Mouse (Mus musculus) cerebellum, adult 9-10 months (tissue): ENCODE data around the gene Nhlrc1.

ENCODE experiments used
- DNase-seq: peaks from one replicate; pipeline ENCODE4 v3.0.0; 2022

The Nhlrc1 gene

DNA sequence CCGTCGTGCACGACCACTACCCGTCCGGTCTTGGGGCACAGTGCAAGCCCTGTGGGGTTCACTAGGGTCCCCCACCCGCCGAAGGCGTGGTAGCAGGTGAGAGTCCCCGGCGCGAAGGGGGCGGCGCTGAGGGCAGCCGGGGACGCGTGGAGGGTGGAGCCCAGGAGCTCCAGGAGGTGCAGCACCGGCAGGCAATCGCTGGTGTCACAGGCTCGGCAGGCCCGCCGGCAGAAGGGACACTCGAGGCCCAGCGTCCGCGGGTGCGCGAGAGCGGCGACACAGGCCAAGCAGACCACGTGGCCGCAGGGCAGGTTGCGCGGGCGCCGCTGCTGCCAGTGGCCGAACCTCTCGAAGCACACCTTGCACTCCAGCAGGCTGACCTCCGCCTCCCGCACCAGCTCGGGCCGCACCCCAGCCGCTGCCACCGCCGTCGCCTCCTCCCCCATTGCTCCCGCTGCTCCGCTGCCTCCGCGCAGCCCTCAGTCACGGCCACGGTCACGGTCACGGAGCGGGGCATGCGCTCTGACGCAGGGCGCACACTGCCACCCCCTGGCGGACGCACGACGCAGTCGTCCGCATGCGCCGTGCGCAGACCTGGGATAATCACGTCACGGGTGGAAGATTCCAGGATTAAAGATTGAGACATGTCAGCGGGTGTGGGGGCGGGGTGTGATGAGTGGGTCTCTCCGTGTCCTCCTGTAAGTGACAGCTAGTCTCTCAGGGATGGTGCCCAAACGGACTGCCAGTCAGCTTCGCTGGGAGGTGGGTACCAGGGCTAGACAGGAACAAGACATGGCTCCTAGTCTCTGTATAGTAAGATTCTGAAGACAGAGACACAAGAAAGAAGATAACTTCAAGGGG lies at the start of gene Nhlrc1:
Gene Nhlrc1, minus strand, starts transcription at position 517 of the 861 bp plus-strand sequence.
- DNase-seq = peak; percentile 88

DNA sequence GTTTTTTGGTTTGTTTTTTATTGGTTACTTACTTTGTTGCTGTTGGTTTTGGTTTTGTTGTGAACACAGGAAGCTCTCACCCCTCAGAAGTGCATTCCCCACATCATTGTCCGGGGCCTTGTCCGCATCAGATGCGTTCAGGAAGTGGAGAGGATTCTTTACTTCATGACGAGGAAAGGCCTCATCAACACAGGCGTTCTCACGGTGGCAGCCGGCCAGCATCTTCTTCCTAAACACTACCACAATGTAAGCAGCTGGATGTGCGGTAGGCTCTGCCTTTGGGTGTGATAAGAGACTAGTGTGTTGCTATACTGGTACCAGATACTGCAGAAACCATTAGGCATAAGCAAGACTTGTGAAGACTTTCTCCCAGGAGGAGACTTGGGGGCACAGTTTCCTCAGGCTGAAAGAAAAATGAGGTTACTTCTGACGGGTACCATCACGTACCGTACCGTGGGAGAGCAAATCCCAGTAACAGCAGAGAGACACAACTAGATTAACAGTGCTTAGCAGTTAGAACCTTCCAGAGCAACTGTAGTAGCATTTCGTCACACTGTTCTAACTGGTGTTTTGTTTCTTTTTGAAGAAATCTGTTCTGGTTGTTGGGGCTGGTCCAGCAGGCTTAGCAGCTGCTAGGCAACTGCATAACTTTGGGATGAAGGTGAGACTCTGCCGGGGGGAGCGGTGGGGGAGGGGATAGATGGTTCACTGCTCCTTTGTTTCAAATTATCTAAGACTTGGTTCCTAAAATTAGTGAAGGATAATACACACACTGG lies 49.5 kb upstream of the Nhlrc1 start:
- DNase-seq = no peak

DNA sequence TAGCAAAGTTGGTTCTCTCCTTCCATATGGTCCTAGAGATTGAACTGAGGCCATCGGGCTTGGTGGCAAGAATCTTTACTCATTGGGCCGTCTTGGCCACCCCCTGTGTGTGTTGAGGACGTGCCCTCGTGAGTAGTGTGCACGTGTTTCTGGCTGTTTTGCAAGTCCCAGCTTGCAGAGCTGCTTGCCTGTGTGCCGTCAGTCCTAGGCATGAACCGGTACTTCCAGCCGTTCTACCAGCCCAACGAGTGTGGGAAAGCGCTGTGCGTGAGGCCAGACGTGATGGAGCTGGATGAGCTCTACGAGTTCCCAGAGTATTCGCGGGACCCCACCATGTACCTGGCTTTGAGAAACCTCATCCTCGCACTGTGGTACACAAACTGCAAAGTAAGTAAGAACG lies 48.1 kb upstream of the Nhlrc1 start:
- no peak for DNase-seq

DNA sequence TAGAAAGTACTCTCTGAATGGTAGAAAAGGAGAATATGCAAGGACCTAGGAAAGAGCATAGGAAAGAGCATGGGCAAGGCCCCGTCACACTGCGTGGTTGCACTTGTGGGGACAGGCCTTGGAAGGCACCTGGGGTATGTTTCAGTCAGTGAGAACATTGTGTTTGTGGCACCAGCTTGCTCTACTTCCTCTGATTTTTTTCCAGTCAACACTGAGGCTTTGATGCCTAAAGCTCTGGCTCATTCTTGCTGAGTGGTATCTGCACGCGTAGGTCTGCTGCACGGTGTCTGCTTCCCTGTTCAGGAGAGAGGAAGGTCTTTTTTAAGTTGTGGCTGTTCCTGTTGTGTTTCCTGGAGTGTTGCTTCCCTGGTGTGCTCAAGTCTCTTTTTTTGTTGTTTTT lies 42.1 kb upstream of the Nhlrc1 start:
- no peak for DNase-seq

DNA sequence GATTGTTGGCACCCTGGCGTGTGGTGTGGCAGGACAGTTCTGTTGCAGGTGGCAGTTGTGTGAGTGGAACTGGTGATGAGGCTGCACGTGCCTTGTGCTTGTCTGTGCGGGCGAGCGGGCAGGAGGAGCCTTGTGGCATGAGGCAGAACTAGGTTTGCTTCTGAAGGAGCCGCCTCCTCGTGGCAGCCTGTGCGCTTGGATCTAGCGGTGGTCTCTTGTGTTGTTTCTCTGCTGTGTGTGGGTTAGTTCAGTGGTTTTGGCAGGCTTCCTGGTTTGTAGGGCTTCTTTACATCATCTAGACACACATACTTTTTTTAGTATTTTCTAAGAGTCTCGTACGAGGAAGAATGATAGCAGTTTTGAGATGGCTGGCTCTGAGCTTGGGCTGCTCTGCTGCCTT lies 41.5 kb upstream of the Nhlrc1 start:
- DNase-seq = no peak

DNA sequence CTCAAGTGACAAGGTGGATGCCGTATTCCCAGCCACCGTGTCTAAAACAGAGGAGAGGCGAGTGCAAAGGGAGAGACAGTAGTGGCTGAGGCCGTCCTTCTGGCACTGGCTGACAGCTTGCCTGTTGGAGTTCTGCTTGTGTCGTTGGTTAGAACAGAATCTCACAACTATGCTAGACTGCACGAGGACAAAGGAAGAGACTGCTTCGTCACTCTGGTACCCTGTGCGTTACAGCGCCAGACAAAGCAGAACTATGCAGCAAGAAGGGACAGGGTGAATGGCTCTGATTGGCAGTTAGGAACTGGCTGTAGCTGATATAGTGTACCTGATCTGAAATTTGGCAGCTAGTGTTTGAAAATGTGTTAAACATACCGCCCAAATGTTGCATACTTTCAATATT lies 39.3 kb upstream of the Nhlrc1 start:
- no peak for DNase-seq

DNA sequence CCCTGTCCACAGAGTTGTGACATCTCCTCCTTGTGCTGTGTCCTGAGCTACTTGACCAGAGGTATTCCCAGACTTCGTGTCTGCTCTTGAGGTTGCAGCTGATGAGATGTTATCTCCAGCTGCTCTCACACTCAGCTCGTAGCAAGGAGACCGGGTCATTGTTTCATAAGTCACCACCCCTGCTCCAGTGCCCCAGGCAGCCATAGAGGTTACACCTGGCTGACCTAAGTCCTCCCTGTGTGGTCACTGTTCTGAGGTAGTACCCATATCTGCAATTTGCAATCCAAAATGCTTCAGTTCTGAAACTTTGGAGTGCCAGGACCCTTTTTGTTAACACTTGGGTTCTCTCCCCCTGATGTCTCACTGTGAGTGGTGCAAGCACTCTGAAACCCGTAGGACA lies 35.4 kb upstream of the Nhlrc1 start:
- DNase-seq = no peak

DNA sequence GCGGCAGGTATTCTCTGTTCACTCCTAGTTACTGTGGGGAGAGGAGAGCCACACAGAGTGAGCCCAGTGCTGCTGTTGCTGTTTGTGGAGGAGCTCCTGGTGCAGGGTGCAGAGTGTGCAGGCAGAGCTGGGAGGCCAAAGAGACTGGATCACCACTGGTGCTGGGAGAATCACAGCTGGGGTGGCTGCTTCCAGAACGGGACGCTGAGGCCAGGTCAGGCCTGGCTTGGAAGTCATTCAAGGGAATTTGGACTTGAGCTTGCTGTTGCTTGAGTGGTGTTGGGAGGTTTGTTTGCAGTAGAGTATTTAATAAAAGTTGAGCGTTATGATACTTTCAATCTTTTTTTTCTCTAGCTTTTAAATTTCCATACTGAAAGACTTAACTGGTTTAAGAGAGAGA lies 33.3 kb upstream of the Nhlrc1 start:
- no peak for DNase-seq

DNA sequence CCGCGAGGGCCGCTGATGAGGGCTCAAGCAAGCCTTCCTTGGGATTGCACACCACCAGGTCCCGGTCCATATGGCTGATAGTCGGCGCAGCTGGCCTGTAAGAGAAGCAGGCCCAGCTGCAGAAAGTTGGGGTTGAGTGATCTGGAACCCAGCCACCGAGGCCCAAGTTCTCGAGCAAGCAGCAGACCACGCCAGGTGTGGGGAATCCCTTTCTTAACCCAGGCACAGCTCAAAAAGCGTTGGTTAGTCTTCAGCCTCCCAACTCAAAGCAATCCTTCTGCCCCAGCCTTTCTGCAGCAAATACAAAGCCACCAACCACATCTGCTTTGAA lies 29.9 kb upstream of the Nhlrc1 start, which contains the start of gene Tpmt:
Gene Tpmt, minus strand, starts transcription at position 121 of the 331 bp plus-strand sequence.
- no peak for DNase-seq

DNA sequence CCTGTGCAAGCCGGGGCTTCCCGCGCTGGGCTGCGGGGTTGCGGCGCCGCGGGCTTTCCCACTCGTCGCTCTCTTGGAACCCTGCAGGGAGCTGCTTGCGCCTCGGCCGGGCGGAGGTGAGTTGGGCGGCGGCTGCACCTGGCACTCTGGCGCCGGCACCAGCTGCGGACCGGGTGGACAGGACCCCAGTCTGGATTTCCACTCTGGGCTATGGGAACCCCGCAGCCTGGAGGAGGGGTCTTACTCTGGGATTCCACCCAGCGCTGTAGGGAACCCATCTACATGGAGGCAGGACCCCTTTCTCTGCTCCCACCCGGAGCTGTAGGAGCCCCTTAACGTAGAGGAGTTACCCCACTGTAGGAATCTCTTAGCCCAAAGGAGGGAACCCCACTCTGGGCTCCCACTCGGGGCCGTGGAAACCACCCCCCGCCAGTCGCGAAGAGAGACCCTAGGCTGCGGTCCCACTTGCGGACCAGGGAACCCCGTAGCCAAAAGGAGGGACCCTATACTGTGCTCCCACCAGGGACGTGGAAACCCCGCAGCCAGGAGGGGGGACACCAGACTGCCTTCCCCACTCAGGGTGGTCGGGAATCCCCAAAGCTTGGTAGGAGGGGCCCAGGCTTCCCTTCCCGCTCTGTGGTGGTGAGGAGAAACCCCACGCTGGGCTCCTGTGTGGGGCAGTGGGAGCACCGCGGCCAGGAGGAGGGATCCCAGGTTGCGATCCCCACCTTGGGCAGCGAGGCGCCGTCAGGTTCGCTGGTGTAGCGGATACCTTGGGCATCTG lies 29.4 kb upstream of the Nhlrc1 start:
- DNase-seq = peak; percentile 60

DNA sequence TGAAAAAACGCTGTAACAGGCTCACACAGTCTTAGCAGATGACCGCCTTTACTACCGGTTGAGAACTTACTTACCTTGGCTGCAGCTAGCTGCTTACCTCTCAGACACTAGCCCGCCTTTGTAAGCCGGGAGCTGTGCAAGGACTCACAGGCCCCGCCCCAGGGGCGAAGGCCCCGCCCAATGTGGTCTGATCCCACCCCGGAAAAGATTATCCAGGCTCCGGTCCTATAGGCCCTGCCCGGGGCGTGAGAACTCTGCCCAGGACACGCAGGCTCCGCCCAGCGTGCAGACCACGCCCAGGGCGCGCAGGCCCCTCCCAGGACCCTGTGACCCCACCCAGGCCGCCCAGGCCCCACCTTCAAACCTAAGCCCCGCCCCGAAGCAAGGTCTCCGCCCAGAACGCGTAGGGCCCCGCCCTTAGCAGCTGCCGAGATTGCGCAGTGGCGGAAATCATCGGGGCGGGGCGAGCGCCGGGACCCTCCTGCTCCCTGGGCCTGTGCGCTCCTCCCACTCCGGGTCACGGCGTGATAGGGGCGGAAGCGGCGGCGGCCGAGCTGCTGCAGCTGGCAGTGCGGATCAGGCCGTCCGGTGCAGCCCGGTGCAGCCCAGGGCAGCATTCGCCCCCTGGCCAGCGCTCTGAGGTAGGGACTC lies 28.5 kb upstream of the Nhlrc1 start, which contains the start of gene Kdm1b:
Gene Kdm1b, plus strand, starts transcription at position 470 of the 651 bp plus-strand sequence.
- DNase-seq = peak; percentile 98

DNA sequence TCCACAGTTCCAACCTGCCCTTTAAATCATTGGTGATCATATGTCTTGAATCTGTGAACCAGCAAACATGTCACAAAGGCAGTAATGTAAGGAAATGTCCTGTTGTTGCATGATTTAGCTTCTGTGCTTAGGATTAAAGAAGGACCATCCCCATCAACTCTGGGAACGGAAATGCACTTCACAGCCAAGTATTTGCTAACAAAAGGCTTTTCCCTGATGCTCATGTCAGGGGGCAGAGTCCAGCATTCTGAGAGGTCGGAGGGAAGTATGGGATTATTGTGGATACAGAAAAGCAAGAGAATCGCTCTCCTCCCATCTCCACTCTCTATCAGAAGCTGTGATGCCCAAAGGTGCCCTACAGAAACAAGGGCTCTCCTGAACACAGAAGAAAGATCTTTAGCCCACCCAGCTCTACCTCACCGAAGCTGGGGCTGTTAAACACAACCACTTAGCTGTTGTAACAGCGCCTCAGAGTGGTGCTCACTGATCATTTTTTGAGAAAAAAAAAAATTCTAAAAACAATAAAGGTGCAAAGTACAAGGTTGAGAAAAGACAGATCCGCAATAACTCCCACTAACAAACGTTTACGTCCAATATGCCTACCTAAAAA lies 27.5 kb upstream of the Nhlrc1 start:
- peak; percentile 44 for DNase-seq

DNA sequence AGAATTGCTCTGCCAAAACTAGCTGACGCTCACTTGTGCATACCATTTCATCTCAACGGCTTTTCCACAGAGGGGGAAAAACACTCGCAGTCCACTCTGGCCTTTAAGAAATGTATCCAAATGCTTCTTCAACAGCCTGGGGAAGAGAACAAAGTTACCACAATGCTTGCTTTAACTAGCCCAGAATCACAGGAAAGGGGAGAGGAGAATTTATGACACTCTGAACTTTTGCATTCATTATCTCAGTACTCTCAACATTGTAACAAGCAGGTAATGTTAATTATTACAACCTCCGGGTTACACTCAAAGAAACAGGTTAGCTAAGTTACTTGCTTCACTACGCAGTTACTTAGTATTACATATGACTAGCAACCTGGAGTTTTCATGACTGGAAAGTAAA lies 25.4 kb upstream of the Nhlrc1 start:
- no peak for DNase-seq

DNA sequence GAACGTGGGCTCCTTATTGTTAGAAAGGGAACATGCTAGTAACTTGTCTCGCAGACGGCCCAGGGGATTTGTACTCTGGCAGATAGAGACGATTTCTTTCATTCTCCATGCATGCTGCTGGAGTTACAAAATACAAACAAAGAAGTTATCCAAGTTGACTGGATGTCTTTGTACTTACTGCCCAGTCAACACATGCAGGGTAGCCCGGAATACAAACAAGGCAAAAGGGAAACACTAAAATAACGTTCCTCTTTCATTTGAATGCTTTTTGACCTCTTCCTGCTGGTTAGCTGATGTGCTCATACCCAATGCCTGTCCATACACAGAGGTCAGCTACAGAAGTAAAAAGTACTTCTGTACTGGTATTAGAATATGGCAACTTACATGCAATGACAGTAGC lies 23.3 kb upstream of the Nhlrc1 start:
- no peak for DNase-seq

DNA sequence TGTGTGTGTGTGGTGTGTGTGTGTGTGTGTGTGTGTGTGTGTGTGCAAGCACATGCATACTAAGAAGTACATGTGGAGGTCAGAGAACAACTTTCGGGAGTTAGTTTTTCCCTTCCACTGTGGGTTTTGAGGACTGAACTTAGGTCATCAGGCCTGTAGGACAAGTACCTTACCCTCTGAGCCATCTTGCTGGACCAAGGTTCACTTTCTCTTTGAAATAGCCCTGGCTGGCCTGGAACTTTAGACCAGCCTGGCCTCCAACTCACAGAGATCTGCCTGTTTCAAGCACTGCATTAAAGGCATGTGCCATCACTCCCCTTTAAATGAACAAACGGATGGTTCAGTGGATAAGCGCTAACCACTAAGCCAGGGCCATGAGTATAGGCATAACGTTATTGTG lies 19.0 kb upstream of the Nhlrc1 start:
- DNase-seq = no peak

DNA sequence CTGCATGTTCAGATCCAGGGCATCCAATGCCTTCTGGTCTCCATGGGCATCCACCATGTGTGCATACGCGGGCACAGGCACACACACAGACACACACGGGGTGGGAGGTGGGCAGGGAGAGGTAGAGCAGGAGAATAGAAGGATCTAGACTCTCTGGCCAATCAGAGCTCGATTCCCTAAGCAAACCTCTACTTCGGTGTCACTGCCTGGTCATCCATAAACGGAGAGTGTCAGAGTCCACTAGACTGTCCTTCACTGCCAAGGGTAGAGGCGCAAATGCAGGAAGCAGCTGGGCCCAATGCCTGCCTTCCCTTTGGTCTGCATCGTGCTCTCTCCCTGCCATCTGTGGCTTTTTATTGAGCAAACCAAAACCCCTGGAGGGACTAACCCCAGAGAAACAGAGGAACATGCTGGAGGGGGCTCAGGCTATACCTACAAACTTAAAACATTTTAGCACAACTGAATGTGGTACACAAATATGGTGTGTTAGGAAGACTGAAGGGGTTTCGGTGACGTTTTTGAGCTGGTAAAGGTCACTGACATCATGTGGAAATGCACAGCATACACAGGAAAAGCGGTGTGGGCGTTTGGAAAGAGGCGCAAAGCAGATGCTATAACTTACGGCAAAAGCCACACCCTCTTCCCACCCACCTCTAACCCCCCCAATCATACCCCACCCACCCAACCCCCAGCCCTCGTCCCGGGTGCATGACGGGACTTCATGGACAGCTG lies 15.9 kb upstream of the Nhlrc1 start:
- no peak for DNase-seq

DNA sequence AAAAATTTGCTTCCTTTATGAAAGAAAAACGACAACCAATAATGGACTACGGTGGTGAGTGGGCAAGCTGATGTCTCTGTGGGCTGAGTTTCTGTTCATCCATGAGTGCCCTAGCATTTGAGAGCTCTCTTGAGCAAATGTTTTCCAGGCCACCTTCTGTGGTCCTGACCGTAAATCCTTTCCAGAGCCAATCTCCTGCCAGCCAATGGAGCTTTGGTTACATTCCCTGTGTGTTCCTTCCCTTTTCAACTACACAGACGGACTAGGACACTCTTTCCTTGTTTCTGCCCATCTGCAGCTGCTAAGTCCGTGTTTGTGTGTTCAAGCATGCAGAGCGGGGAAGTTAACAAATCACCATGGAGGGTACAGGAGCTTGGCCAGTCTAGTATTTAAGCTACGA lies 6.1 kb upstream of the Nhlrc1 start:
- DNase-seq = no peak

DNA sequence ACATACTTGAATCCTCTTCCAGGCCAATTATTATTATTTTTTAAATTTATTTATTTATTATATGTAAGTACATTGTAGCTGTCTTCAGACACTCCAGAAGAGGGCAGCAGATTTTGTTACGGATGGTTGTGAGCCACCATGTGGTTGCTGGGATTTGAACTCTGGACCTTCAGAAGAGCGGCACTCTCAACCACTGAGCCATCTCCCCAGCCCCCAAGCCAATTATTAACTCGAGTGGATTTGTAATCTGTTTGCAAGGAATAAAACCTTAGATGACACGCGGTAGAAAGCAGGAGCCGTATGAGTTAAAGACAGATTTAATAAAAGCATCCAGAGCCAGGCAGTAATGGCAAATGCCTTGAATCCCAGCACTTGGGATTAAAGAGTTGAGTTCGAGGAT lies 5.1 kb upstream of the Nhlrc1 start:
- DNase-seq = no peak

DNA sequence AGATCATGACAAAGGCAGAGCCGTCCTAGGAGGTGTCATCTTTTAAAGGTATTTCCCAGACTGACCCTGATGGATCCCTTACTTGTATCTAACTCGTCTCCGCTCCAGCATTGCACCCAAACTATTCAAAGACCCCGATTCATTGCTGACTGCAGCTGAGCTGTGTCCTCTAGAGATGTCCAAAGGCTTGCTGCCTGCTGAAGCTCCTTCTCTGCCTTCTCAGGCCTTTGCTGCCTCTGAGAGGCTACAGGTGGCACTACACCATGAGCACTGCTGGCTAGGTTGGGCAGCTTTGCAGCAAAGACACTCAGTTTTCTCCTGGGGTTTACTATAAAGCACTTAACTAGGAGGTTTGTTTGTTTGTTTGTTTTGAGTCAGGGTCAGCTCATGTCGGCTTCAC lies 2.6 kb upstream of the Nhlrc1 start:
- peak; percentile 63 for DNase-seq

DNA sequence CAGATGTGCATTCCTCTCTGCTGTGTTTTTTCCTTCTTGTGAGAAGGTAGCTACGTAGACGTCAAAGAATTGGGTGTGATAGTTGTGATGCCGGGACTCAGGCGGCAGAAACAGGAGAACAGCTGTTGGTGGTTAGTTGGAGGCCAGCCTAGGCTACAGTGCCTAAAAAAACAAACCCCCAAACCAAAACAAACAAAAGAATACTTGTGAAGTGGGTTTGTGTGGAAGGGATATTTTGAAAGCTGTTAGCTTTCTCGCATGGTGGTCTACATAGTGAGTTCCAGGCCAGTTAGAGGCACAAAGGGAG lies 498 bp upstream of the Nhlrc1 start:
- DNase-seq = no peak

DNA sequence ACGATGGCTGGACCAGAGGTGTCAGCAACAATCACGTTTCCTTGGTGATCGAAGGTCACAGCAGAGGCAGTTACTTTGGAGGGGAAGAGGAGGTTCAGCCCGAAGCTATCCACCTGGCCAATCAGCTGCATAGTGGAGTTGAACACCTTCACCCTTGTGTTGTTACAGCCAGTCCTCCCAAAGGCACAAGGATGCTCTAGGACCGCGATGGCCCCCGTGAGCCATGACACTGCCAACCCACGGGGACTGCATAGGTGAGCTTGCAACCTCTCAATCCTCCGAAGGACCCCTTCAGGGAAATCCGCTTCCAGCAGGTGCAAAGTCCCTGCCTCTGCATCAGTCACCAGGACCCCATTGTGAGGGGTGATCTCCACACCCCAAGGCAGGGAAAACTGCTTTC lies 910 bp downstream of the Nhlrc1 start:
- no peak for DNase-seq

DNA sequence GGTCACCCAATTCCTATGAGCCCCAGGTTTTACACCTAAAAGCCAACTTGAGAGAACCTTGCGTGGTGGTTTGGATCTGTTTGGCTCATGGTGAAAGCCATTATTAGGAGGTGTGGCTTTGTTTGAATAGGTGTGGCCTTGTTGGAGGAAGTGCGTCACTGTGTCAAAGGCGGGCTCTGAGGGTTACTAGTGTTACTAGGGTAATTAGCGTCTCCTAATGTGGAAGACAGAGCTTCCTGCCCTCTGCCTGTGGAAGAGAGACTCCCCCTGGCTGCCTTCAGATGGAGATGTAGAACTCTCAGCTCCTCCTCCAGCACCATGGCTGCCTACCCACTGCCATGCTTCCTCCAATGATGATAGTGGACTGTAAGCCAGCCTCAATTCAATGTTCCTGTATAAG lies 13.1 kb downstream of the Nhlrc1 start:
- DNase-seq = no peak
